Mouse (Mus musculus) left cerebral cortex, adult 18-20 months (tissue): Measurements from ENCODE around the gene Rin2. TPM values are rescaled to one million over a fixed set of nuclear protein-coding genes. Genes with fewer than 3 reads are reported as not detected.
"Not testable (repeated sequence)": the region's sequence is repeated elsewhere in the genome, so short reads cannot be mapped to it uniquely, and the experiment has no call there.

ENCODE experiments used
- DNase-seq, 2 experiments: peaks; one replicate each; pipeline ENCODE4 v3.0.0; 2021 to 2022; ENCODE audit warnings: low spot score in 2 of 2, mixed read lengths in 1 of 2
- total RNA-seq, 2 experiments: library from RNA; stranded (reverse); gene quantifications; 2 replicates each; pipeline ENCODE4 v1.2.3; 2021

The Rin2 gene
- total RNA-seq, 2 experiments from 2014 or later, result 19.1 to 31.7 TPM

- no peak for DNase-seq
These were observed 7.9 kb downstream of the Rin2 start for GRCm38 (mm10) chr2:145682924-145683323.

GRCm38 (mm10) chr2:145683536-145683935 lies 8.5 kb downstream of the Rin2 start:
- DNase-seq, result peak in 1 of 2 experiments; percentile 25

- DNase-seq, result peak; percentile 31 to 51
These were observed 9.1 kb downstream of the Rin2 start for GRCm38 (mm10) chr2:145684151-145684550.

DNA sequence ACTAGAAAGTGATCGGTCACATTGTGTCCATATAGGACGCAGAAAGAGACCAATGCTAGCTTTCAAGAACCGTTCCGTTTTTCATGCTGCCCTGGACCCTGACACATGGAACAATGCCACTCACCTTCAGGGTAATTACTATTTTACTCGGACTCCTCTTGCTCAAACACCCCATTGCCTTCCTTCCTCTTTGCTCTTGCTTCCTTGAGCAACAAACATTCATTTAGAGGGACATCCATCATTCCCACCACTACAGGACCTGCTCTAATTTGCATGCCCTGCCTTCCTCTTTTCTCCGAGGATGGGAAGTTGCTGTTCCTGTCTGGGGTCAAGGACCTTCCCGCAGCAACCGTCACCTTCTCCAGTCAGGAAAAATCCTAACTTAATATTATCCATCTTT lies 9.9 kb downstream of the Rin2 start:
- no peak for DNase-seq

DNA sequence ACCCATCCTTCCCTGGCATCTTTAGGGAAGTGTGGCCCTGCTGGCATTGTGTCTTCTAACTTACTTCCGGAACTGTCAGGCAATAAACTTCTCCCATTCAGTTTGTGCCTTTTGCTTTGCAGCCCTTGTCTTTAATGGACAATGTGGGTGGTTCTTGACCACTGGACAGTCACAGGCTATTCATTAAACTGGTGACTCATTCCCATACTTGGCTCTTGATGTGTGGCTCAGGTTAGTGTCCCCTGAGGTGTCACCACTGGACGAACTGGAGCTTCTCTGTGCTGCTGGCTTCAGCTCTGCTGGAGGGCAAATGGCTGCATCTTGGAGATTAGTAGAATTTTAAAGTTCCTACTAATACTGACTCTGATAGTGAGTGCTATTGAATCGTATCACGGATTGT lies 11.0 kb downstream of the Rin2 start:
- no peak for DNase-seq

DNA sequence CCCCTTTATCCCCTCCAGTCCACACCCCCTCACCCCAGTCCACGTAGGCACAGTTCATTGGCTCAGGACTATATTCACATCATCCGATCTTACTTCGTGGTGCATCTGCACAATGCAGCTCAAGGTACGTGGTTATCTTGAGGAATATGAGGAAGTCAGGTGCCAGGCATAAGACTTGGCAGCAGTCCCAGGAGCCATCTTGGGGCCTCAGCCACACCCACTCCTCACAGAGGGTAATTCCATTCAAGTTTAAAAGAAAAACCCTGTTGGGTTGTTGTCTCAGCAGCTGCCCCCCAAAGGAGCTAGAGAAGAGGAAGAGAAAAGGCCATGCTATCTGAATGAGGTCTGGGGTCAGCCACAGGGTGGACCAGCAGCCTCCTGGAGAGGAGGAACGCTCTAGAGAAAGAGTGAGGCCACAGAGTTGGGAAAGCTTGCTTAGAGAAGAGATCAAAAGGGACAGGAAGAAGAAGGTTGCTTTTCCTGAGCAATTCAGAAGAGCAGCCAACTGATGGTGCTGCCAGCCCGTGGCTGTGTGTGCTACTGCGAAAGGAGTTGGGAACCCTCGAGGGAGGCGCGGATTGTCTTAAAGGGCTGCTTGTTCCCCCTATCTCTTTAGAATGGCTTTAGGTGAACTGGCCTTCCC lies 16.5 kb downstream of the Rin2 start:
- no peak for DNase-seq

DNA sequence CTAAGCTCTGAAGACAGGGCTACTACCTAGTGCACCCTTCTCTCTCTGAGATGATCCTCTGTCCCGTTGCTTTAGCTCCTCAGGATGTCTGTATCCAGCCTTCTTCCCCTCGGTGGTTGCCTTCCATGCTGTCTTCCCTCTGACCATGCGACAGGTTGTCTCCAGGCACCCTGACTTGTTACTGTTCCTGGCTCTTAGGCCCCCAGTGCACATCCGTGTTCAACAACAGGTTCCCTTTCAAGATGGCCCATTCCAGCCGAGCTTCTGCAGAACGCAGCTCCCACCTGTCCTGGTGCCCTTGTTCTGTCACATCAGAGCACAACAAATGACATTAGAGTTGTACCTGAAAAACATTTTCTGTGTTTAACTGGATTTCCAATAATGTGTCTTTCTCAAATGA lies 22.1 kb downstream of the Rin2 start:
- no peak for DNase-seq

DNA sequence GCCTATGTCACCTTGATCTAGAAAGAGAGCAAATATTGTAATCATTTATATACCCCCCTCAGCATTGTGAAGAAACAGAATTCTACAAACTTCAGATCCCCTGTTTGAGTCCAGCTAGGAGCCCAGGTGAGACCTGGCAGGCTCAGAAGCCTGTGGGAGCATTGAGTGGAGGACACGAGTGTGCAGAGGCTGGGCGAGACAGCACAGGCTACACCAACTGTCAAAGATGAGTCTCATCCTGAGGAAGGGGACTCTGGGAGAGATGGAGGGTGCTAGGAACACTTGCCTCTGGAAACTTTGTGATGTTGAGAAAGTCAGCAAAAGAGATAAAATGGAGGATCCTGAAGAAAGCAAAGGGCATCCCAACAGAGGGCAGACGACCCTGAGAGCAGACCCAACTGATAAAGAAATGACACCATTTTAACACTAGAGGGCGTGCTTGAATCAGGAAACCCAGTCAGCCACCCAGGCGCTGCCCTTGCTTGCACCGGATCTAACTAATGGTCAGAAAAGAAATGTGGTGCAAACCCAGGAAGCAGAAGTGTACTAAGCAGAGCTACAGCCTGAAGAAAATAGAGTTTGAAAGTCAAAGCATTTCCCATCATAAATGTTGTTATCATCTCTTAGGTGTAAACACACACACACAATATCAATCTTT lies 24.5 kb downstream of the Rin2 start:
- peak; percentile 41 to 43 for DNase-seq

DNA sequence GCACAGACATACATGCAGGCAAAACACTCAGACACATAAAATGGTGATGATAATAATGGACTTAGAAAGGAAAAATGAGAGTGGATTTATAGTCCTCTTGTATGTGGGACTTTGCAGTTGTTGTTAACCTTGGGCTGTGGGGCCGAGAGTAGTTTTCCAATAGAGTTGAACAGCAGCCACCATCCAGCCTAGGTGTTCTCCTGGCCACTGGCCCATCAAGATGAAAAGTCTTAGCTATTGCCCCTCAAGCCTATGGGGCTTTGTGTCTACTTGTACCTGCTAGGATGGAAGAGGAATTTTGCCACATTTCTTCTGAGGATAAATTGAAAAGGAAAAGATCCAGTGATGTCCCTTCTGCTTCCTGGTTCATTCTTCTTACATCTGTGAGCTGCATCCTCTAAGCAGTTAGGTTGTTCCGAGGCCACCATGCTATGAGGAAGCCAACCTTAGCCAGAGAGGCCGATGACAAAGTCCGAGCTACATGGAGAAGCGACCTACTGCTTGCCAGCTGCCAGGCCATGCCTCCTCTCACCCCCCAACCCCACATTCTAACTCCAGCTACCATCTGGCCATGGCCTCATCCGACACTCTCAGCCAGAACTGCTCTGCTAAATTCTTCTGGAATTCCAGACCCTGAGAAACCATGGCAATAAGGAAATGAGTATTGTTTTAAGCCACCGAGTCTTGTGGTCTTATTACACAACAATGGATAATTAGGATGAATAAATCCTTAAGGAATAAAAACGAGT lies 25.4 kb downstream of the Rin2 start:
- DNase-seq, result no peak

DNA sequence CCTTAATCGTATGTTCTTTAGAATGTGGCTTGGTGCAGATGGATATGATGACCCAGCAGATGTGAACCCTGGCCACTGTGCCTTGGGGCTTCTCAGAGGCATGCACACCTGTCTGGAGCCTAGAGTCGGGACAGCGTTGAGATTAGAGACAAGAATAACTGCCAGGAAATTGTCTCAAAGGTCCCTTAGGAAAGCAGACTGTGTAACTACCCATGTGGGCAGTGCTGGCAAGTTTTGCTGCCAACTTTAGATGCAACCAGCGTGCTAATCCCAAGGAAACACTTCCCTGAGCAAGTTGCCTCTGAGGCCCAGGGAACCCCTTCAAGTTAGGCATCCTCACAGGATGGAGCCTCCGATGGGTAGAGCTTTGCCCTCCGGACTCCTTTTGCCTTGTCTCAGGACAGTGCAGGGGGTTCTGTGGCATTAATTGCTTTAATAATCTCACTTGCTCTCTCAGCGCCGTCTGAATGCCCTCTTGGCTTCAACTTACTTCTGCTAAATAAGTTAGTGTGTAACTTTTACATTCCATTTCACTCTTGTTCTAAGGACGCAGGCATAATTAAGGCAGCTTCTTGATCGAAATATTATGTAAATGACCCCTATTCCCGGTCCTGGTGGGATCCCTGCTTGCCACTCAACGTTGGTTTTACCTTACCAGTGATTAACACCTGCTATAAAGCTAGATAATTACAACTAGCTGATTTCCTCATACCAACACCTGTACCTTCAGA lies 26.8 kb downstream of the Rin2 start:
- no peak for DNase-seq

DNA sequence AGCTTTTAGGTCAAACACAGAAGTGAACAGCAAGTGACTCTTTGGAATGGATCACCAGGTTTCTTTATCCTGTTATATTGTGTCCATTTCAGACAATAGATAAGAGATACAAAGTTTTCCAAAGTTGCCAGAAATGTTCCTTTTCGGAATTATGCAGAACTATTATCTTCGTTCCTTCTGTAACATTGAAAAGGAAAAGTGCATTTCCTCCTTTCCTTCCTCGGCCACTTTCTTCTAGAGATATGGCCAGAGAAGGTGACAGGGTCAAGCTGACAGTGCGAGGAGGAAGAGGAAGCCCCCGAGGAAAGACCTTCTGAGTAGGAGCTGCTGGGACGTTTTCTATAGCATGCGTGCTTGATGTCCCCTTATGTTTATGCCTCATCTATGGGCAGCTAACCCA lies 29.7 kb downstream of the Rin2 start:
- DNase-seq, result no peak

DNA sequence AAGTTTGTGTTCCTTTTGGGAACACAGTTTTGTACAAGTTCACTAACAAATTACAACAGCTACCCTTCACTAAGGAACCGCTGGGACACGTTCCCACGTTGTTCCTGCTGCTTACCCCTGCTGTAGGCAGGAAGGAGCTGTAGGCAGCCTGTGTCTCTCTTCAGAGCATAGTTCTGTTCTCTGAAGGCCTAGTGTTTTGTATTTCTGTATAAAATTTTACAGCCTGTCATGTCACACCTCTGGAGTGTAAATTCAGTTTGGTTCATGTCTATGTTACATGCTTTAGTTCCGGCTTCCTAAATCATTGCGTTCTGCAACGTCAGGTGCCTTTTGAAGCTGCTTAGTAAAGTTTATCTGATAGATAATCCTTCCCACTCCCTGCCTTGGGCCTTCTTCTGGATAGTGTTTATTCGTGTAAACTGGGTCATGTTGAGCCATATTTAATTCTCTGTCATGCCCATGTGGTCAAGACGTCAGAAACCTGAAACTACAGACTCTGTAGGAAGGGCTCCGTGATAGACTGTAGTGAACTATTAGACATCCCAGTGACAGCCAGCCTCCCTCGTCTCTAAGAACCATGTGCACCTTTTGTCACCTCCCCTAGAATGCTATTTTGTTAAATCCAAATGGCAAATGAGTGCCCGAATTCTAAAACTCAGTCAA lies 34.8 kb downstream of the Rin2 start:
- DNase-seq, result no peak

DNA sequence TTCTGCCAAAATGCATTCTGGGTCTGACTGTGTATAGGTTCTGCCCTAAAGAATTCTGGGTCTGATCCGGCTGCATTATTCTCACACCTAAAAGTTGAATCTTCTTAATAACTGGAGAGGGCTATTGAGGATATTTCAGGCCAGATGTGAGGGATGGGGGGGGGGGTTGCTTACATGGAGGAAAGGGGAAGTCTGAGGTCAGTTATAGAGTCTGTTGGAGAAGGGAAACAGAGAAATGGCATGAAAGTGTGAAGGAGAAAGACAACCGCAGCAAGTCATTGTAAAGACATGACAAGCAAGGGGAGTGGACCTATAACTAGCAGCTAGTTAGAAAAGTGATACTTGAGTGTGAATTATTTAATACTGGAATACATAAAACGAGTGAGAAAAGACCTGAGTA lies 36.5 kb downstream of the Rin2 start:
- no peak for DNase-seq

- no peak for DNase-seq
These were observed 37.0 kb downstream of the Rin2 start for GRCm38 (mm10) chr2:145712026-145712425.

GRCm38 (mm10) chr2:145717539-145717938 lies 42.5 kb downstream of the Rin2 start:
- DNase-seq, result no peak

- no peak for DNase-seq
These were observed 43.7 kb downstream of the Rin2 start for GRCm38 (mm10) chr2:145718624-145719183.

DNA sequence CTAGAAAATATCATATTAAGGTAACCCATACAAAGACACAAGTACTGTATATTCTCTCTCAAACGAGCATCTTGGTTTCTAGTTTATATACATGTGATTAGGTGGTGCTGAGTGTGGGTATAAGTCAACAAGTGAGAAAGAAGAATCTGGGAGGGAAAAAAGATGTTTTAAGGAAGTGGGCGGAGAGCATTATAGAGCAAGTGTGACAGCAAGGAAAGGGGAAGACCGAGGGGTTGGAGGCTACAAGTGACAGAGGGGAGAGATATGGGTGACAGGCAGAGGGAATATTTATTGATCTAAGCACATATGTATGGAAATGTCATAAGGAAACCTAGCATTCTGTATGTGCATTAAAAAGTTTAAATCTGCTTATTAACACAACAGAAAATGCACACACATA lies 45.1 kb downstream of the Rin2 start:
- DNase-seq, result no peak

DNA sequence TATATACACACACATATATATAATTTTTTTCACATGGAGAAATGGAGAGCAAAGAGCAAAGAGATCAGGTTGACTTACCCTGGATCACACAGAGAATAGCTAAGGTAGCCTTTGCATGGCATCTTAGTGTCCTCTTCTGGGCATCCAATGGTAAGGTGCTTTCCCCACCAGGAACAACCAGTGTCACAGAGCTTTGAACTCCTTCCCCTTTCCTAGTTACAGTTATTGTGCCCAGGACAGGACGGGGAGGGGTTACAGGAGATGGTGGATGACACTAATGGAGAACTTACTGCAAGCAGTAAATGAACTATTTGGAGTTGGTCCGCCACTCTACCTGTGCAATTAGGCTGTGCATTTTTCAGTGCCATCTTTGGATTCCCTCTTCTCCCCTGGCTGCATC lies 45.7 kb downstream of the Rin2 start:
- no peak for DNase-seq

GRCm38 (mm10) chr2:145722304-145722703 lies 47.3 kb downstream of the Rin2 start:
- DNase-seq, result not testable (repeated sequence)

DNA sequence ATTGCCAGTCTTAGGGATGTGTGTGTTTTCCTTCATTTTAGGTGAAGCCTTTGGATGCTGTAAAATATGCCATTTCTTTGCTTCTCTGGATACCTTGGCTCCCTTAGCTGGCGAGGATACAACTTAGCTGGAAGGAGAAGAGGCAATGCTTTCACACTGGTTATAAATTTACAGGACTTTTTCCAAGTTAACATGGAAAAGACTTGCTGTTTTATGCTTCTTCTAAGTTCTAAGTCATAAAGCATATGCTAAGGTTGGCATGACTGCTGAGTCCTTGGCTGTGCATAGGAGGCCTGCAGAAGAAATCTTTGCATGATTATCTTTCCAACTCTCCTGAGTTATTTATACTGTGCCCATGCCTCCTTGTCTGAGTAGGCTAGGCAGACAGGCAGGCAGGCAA lies 49.3 kb downstream of the Rin2 start:
- DNase-seq, result peak; percentile 30 to 45

- DNase-seq, result peak in 1 of 2 experiments; percentile 12
These were observed 54.4 kb downstream of the Rin2 start for GRCm38 (mm10) chr2:145729414-145729813.
